Mouse (Mus musculus) left cerebral cortex, postnatal 10 days (tissue): ENCODE results near the gene Taf6. TPM values are rescaled to one million over a fixed set of nuclear protein-coding genes. Genes with fewer than 3 reads are reported as not detected.

Experiments used
- microRNA-seq: library from miRNA; unstranded; fragments of <30 nt; microRNA quantifications from one replicate; pipeline ENCODE4 v1.2.0, GENCODE M21; 2022
- total RNA-seq, 2 experiments: library from RNA; stranded (reverse); gene quantifications; 2 replicates each; pipeline ENCODE4 v1.2.3; 2021

The Taf6 gene
- total RNA-seq, 2 experiments from 2014 or later, result 28.8 to 31.3 TPM

Small RNA genes lying within 50 kb of the gene (microRNA-seq; reads per million reads assigned to microRNA genes)
- 966 reads per million, percentile 76 among the genes with 10 or more reads in this experiment for gene Mir106b
- gene Mir25, result 109 reads per million, percentile 57 among the genes with 10 or more reads in this experiment
- gene Mir93, result 2,665 reads per million, percentile 86 among the genes with 10 or more reads in this experiment

Other genes with a start within 250 kb of the Taf6 start
- gene Gjc3, start 224.4 kb downstream of the Taf6 start, total RNA-seq, result 1 to 10 TPM; 4.5 to 6.5 TPM
- gene Azgp1, start 205.9 kb downstream of the Taf6 start, total RNA-seq, result not detected
- gene Smok3a, start 166.2 kb downstream of the Taf6 start, total RNA-seq, result not detected
- gene Smok3b, start 166.0 kb downstream of the Taf6 start, total RNA-seq, result not detected
- not detected for gene Smok3c, start 134.3 kb downstream of the Taf6 start, total RNA-seq
- gene Zkscan1, start 102.4 kb downstream of the Taf6 start, total RNA-seq, result 10 to 100 TPM; 39.2 to 39.4 TPM
- gene Zscan21, start 70.5 kb downstream of the Taf6 start, total RNA-seq, result 10 to 100 TPM; 21.8 to 26.1 TPM
- gene Zfp113, start 31.7 kb downstream of the Taf6 start, total RNA-seq, result 10 to 100 TPM; 10.5 to 10.6 TPM
- 100 to 1,000 TPM; 145 to 149 TPM for gene Cops6, start 26.4 kb downstream of the Taf6 start, total RNA-seq
- gene Ap4m1, start 15.4 kb downstream of the Taf6 start, total RNA-seq, result 10 to 100 TPM; 26.2 to 28.1 TPM
- 10 to 100 TPM; 15.6 to 16.0 TPM for gene Mcm7, start 15.0 kb downstream of the Taf6 start, total RNA-seq
- 10 to 100 TPM; 13.9 to 15.1 TPM for gene Cnpy4, start within 50 bp of the Taf6 start, total RNA-seq
- 10 to 100 TPM; 10.3 to 11.1 TPM for gene Mblac1, start 6.9 kb upstream of the Taf6 start, total RNA-seq
- gene Nxpe5, start 38.4 kb upstream of the Taf6 start, total RNA-seq, result under 1 TPM in 1 of 2 experiments, not detected in 1; 0.13 TPM
- 10 to 100 TPM; 65.3 to 70.0 TPM for gene Lamtor4, start 68.0 kb upstream of the Taf6 start, total RNA-seq
- 10 to 100 TPM; 74.6 to 75.5 TPM for gene BC037034, start 76.6 kb upstream of the Taf6 start, total RNA-seq
- 1 to 10 TPM; 3.4 to 4.0 TPM for gene Gal3st4, start 85.4 kb upstream of the Taf6 start, total RNA-seq
- gene Gm43720, start 92.5 kb upstream of the Taf6 start, total RNA-seq, result under 1 TPM in 1 of 2 experiments, not detected in 1; 0.11 TPM
- gene Gpc2, start 92.6 kb upstream of the Taf6 start, total RNA-seq, result 1 to 10 TPM; 3.8 to 4.1 TPM
- gene Stag3, start 92.8 kb upstream of the Taf6 start, total RNA-seq, result 1 to 10 TPM; 1.8 to 3.2 TPM
- gene Pvrig, start 154.5 kb upstream of the Taf6 start, total RNA-seq, result not detected